Mouse (Mus musculus) liver, adult 2 months (tissue): ENCODE data around the gene C1s1.

ENCODE experiments used
- CTCF ChIP-seq: fragments of 200-500 bp; IDR thresholded peaks from 2 replicates; pipeline ENCODE4 v1.5.1; 2011; ENCODE audit warnings: low read depth, low read length, control low read depth
- POLR2A ChIP-seq: fragments of 200-500 bp; IDR thresholded peaks from 2 replicates; pipeline ENCODE4 v1.6.1; 2011; ENCODE audit warnings: low read length, control low read depth; ENCODE audit not compliant: insufficient read depth; ENCODE audit errors: extremely low read depth

DNA sequence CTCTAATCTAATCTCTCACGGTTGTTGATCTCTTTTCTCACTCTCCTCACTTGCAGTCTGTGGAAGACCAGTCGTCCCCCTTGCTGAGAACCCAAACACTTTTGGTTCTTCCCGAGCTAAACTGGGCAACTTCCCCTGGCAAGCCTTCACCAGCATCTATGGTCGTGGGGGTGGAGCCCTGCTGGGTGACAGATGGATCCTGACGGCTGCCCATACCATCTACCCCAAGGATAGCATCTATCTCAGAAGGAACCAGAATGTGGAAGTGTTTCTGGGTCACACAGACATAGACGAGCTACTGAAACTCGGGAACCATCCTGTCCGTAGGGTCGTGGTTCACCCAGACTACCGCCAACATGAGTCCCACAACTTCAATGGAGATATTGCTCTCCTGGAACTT is 33.9 kb downstream of the C1s1 start:
- TF ChIP-seq CTCF (no peak), POLR2A (no peak)
